ENCODE assay signal across 17 mouse cellular contexts in genomic region chr7:115625956-115626355, GRCm38 (mm10).
DNase-seq lines count a peak whose midpoint lies in the region; ATAC-seq and TF ChIP-seq lines count a peak whose summit lies in the region.
"Had no signal": no experiment of that assay in that cellular context is flagged by ENCODE, and none has a peak within 500 bp of the region (broad histone marks: within the 10 kb centered on the region; RNA-seq: fewer than 3 reads in every experiment).

No protein-coding gene starts in this region.

- H3K27ac ChIP-seq in forebrain, postnatal 0 days (ENCODE audit: low read depth, low read length) = no peak overlapping the region
- no peak overlapping the region for H3K27ac ChIP-seq in forebrain, embryonic 15.5 days (replicated peaks)
- H3K27ac ChIP-seq in hindbrain, postnatal 0 days = peak overlapping the region; percentile 32; the same call in 1 of the 2 replicates
- no peak overlapping the region for H3K27ac ChIP-seq in hindbrain, embryonic 16.5 days (ENCODE audit: low read depth, low read length)
- H3K27ac ChIP-seq in limb, embryonic 10.5 days = peak overlapping the region; percentile 83
- H3K27ac ChIP-seq: stomach, embryonic 15.5 days had no signal

- TF ChIP-seq CTCF in forebrain, postnatal 0 days (IDR thresholded peaks at IDR 0.05; ENCODE audit: low read depth) = no peak
- TF ChIP-seq CTCF in hindbrain, postnatal 0 days (IDR thresholded peaks at IDR 0.05; ENCODE audit: low read depth) = no peak
- no peak for TF ChIP-seq CTCF in brain, embryonic 14.5 days (IDR thresholded peaks at IDR 0.05; ENCODE audit: borderline replicate concordance, extremely low read depth, insufficient read depth, insufficient read length)

- no peaks in the 10 kb centered on the region for H3K36me3 ChIP-seq in forebrain, postnatal 0 days (ENCODE audit: insufficient read depth)
- no peaks in the 10 kb centered on the region for H3K36me3 ChIP-seq in forebrain, embryonic 15.5 days
- no peaks in the 10 kb centered on the region for H3K36me3 ChIP-seq in hindbrain, postnatal 0 days (ENCODE audit: insufficient read depth, low read length)
- no peaks in the 10 kb centered on the region for H3K36me3 ChIP-seq in hindbrain, embryonic 16.5 days (ENCODE audit: control insufficient read depth, insufficient read depth, low read length)
- H3K36me3 ChIP-seq in limb, embryonic 10.5 days = no peaks in the 10 kb centered on the region
- H3K36me3 ChIP-seq: stomach, embryonic 15.5 days had no signal

- H3K27me3 ChIP-seq in forebrain, postnatal 0 days (ENCODE audit: insufficient read depth, low read length) = no peaks in the 10 kb centered on the region
- no peaks in the 10 kb centered on the region for H3K27me3 ChIP-seq in forebrain, embryonic 15.5 days
- H3K27me3 ChIP-seq in hindbrain, postnatal 0 days (ENCODE audit: insufficient read depth, low read length) = no peaks in the 10 kb centered on the region
- no peaks in the 10 kb centered on the region; the same call in 1 of the 2 replicates for H3K27me3 ChIP-seq in hindbrain, embryonic 16.5 days (replicated peaks; ENCODE audit: control insufficient read depth, insufficient read depth, low read length)
- H3K27me3 ChIP-seq in limb, embryonic 10.5 days (ENCODE audit: low read depth, poor library complexity, severe bottlenecking) = no peaks in the 10 kb centered on the region
- H3K27me3 ChIP-seq: stomach, embryonic 15.5 days had no signal

- H3K9me3 ChIP-seq in forebrain, postnatal 0 days (ENCODE audit: low read length) = no peaks in the 10 kb centered on the region
- no peaks in the 10 kb centered on the region for H3K9me3 ChIP-seq in forebrain, embryonic 15.5 days
- H3K9me3 ChIP-seq in hindbrain, postnatal 0 days (ENCODE audit: low read length) = no peaks in the 10 kb centered on the region
- H3K9me3 ChIP-seq in hindbrain, embryonic 16.5 days (ENCODE audit: control insufficient read depth, low read length) = no peaks in the 10 kb centered on the region
- H3K9me3 ChIP-seq in limb, embryonic 10.5 days (replicated peaks) = no peaks in the 10 kb centered on the region
- H3K9me3 ChIP-seq: megakaryocyte, embryonic 14.5 days; stomach, embryonic 15.5 days had no signal

- TF ChIP-seq POLR2A in brain, embryonic 14.5 days (IDR thresholded peaks at IDR 0.05; ENCODE audit: borderline replicate concordance, extremely low read depth, insufficient read depth, insufficient read length, poor library complexity, severe bottlenecking) = no peak

- WGBS in forebrain, postnatal 0 days = 61% methylated on average over 4 of the region's 4 CpGs
- 67% methylated on average over 4 of the region's 4 CpGs for WGBS in forebrain, embryonic 15.5 days
- 70% methylated on average over 4 of the region's 4 CpGs for WGBS in hindbrain, postnatal 0 days
- WGBS in hindbrain, embryonic 16.5 days = 76% methylated on average over 4 of the region's 4 CpGs
- WGBS in limb, embryonic 10.5 days = 42% methylated on average over 4 of the region's 4 CpGs

- H3K4me1 ChIP-seq in forebrain, postnatal 0 days (ENCODE audit: insufficient read depth) = no peaks in the 10 kb centered on the region; the same call in 1 of the 2 replicates
- peaks cover 27% of the 10 kb centered on the region for H3K4me1 ChIP-seq in forebrain, embryonic 15.5 days
- peaks cover 8% of the 10 kb centered on the region; the same call in 1 of the 2 replicates for H3K4me1 ChIP-seq in hindbrain, postnatal 0 days (ENCODE audit: insufficient read depth, low read length)
- peaks cover 7% of the 10 kb centered on the region for H3K4me1 ChIP-seq in hindbrain, embryonic 16.5 days (ENCODE audit: control insufficient read depth, insufficient read depth, low read depth, low read length)
- H3K4me1 ChIP-seq in limb, embryonic 10.5 days = peaks cover 49% of the 10 kb centered on the region
- H3K4me1 ChIP-seq: megakaryocyte, embryonic 14.5 days had no signal

- no peak for ATAC-seq in forebrain, postnatal 0 days
- ATAC-seq in forebrain, embryonic 15.5 days (replicated peaks) = no peak
- ATAC-seq in hindbrain, postnatal 0 days = no peak
- ATAC-seq in hindbrain, embryonic 16.5 days = no peak

- H3K9ac ChIP-seq in forebrain, postnatal 0 days = no peak overlapping the region
- no peak overlapping the region for H3K9ac ChIP-seq in forebrain, embryonic 15.5 days (replicated peaks)
- no peak overlapping the region for H3K9ac ChIP-seq in hindbrain, postnatal 0 days (replicated peaks; ENCODE audit: low read length)
- H3K9ac ChIP-seq in hindbrain, embryonic 16.5 days (ENCODE audit: low read depth, low read length) = no peak overlapping the region
- H3K9ac ChIP-seq: stomach, embryonic 15.5 days had no signal

- no peak overlapping the region for H3K4me2 ChIP-seq in forebrain, postnatal 0 days (ENCODE audit: low read depth)
- no peak overlapping the region for H3K4me2 ChIP-seq in forebrain, embryonic 15.5 days (replicated peaks)
- no peak overlapping the region for H3K4me2 ChIP-seq in hindbrain, postnatal 0 days (ENCODE audit: low read depth, low read length)
- H3K4me2 ChIP-seq in hindbrain, embryonic 16.5 days (ENCODE audit: low read length) = no peak overlapping the region

- DNase-seq in forebrain, postnatal 0 days = peak; percentile 35
- no peak for DNase-seq in hindbrain, postnatal 0 days (ENCODE audit: low spot score)
- peak; percentile 34 for DNase-seq in brain, embryonic 14.5 days (ENCODE audit: low read depth)
- DNase-seq in limb, embryonic 10.5 days (ENCODE audit: low spot score) = no peak
- no peak for DNase-seq in layer of hippocampus, postnatal 10 days (ENCODE audit: low spot score in 2 of 2)
- DNase-seq in c-Kit-positive CD71-positive TER-119-positive erythroid progenitor cells, embryonic 14.5 days (ENCODE audit: low spot score) = no peak
- DNase-seq: adrenal gland, postnatal 25 days; cerebellum, postnatal 10 days; gastrocnemius, adult 2 months; layer of hippocampus, postnatal 36 days; lung, adult 18-20 months; spleen, adult 18-20 months; thymus, postnatal 25 days had no signal

- H3K4me3 ChIP-seq in forebrain, postnatal 0 days (ENCODE audit: low read depth, low read length) = no peak overlapping the region
- H3K4me3 ChIP-seq in forebrain, embryonic 15.5 days = no peak overlapping the region
- no peak overlapping the region for H3K4me3 ChIP-seq in hindbrain, postnatal 0 days (ENCODE audit: low read length)
- H3K4me3 ChIP-seq in hindbrain, embryonic 16.5 days (ENCODE audit: low read length) = no peak overlapping the region
- no peak overlapping the region for H3K4me3 ChIP-seq in limb, embryonic 10.5 days
- H3K4me3 ChIP-seq: gastrocnemius, adult 2 months; megakaryocyte, embryonic 14.5 days; stomach, embryonic 15.5 days had no signal

Comparison
In these comparisons a context has a peak if more than half of its experiments do, and no peak if none do; other contexts are left out.
1. H3K27ac ChIP-seq: peak in hindbrain, postnatal 0 days (single experiment) and limb, embryonic 10.5 days (single experiment); none in forebrain, postnatal 0 days (single experiment), forebrain, embryonic 15.5 days (single experiment) and hindbrain, embryonic 16.5 days (single experiment).
2. DNase-seq: peak in forebrain, postnatal 0 days (single experiment) and brain, embryonic 14.5 days (single experiment); none in hindbrain, postnatal 0 days (single experiment), limb, embryonic 10.5 days (single experiment), layer of hippocampus, postnatal 10 days (0 of 2) and c-Kit-positive CD71-positive TER-119-positive erythroid progenitor cells, embryonic 14.5 days (single experiment).